Mouse (Mus musculus) forebrain, embryonic 15.5 days (tissue): ENCODE results near the gene Foxq1. TPM values are rescaled to one million over a fixed set of nuclear protein-coding genes. Genes with fewer than 3 reads are reported as not detected.
A peak's percentile ranks its signal among the peaks of the same experiment; 100 is the strongest.

ENCODE experiments used
- ATAC-seq: fragments of 200-750 bp; cut with Nextera tagmentation; replicated peaks from 2 replicates; pipeline ENCODE4 v1.8.0; 2017; ENCODE audit warnings: mild to moderate bottlenecking, moderate TSS enrichment, moderate library complexity
- H3K27ac ChIP-seq: fragments of 300-500 bp; sonication (generic); replicated peaks from 2 replicates; pipeline ENCODE4 v1.5.1; 2015; ENCODE audit warnings: mild to moderate bottlenecking, inconsistent platforms
- H3K27me3 ChIP-seq: fragments of 300-500 bp; sonication (generic); 2 replicates; pipeline ENCODE4 v1.6.1; 2015; ENCODE audit warnings: inconsistent platforms
- H3K36me3 ChIP-seq: fragments of 300-500 bp; sonication (generic); 2 replicates; pipeline ENCODE4 v1.6.1; 2015; ENCODE audit warnings: mild to moderate bottlenecking, inconsistent platforms
- H3K4me1 ChIP-seq: fragments of 300-500 bp; sonication (generic); 2 replicates; pipeline ENCODE4 v1.6.1; 2015; ENCODE audit warnings: inconsistent platforms
- H3K4me2 ChIP-seq: fragments of 300-500 bp; sonication (generic); replicated peaks from 2 replicates; pipeline ENCODE4 v1.6.1; 2015; ENCODE audit warnings: mild to moderate bottlenecking, inconsistent platforms
- H3K4me3 ChIP-seq: fragments of 300-500 bp; sonication (generic); 2 replicates; pipeline ENCODE4 v1.5.1; 2015; ENCODE audit warnings: mild to moderate bottlenecking, inconsistent platforms
- H3K9ac ChIP-seq: fragments of 300-500 bp; sonication (generic); replicated peaks from 2 replicates; pipeline ENCODE4 v1.6.1; 2015; ENCODE audit warnings: mild to moderate bottlenecking, inconsistent platforms
- H3K9me3 ChIP-seq: fragments of 300-500 bp; sonication (generic); 2 replicates; pipeline ENCODE4 v1.6.1; 2016; ENCODE audit warnings: inconsistent platforms
- WGBS: fragments of 180-500 bp; shearing (Covaris S2); methylation state at CpG from one replicate; pipeline ENCODE4 v1.1.7; 2015; ENCODE audit warnings: mixed read lengths; 5-methylcytosine and 5-hydroxymethylcytosine counted together
- polyA plus RNA-seq: library from polyadenylated mRNA; unstranded; fragments of >200 nt; fragmentation: Nextera tagmentation; extraction: Ambion mirVana; gene quantifications from 2 replicates; pipeline ENCODE4 v1.2.1, GENCODE M21; 2015

Foxq1 gene
- polyA plus RNA-seq: 2.4 and 2.6 TPM in 2 replicates

GRCm38 (mm10) chr13:31555834-31556233, at the start of gene Foxq1:
Gene Foxq1 (plus strand): TSS chr13:31556134.
- Histone ChIP-seq H3K27ac (no peak within 1 kb of the TSS), H3K9ac (no peak within 1 kb of the TSS), H3K36me3 (no peaks in the 10 kb centered on the region), H3K4me2 (no peak within 1 kb of the TSS), H3K9me3 (no peaks in the 10 kb centered on the region), H3K27me3 (peaks cover 68% of the 10 kb centered on the region), H3K4me1 (peaks cover 29% of the 10 kb centered on the region), H3K4me3 (peak within 1 kb of the TSS; percentile 52; the same call in 1 of the 2 replicates)
- WGBS: 77% methylated on average over 4 of the region's 4 CpGs
- no peak for ATAC-seq

GRCm38 (mm10) chr13:31506494-31507167, 49.3 kb upstream of the Foxq1 start:
- Histone ChIP-seq H3K36me3 (no peaks in the 10 kb centered on the region), H3K27ac (no peak overlapping the region), H3K4me3 (no peak overlapping the region), H3K4me1 (no peaks in the 10 kb centered on the region), H3K9me3 (no peaks in the 10 kb centered on the region), H3K4me2 (no peak overlapping the region), H3K9ac (no peak overlapping the region), H3K27me3 (no peaks in the 10 kb centered on the region)
- ATAC-seq: no peak
- WGBS: 87% methylated on average over 8 of the region's 8 CpGs

DNA sequence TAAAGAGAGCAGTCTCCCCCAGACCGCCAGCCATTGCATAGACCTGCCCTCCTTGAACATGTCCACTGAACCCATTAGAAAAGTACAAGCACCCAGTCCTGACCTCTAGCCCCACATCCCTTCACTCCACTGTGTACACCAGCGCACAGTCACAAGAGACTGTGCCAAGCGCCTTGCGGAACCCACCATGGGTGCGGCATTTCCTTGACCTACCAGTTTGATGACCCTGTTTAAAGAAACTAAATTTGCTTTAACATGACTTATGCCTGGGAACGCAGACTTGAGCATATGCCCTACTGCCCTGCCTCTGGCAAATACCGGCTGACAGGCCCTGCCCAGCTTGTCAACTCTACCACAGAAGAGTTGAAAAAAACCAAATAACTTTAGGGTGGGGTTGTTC, 40.7 kb upstream of the Foxq1 start:
- no peaks in the 10 kb centered on the region for H3K9me3 ChIP-seq
- no peak overlapping the region for H3K27ac ChIP-seq
- no peak overlapping the region for H3K4me2 ChIP-seq
- H3K4me3 ChIP-seq: no peak overlapping the region
- H3K27me3 ChIP-seq: no peaks in the 10 kb centered on the region
- no peaks in the 10 kb centered on the region for H3K4me1 ChIP-seq
- WGBS: 92% methylated on average over 7 of the region's 7 CpGs
- no peak for ATAC-seq
- no peaks in the 10 kb centered on the region for H3K36me3 ChIP-seq
- no peak overlapping the region for H3K9ac ChIP-seq

DNA sequence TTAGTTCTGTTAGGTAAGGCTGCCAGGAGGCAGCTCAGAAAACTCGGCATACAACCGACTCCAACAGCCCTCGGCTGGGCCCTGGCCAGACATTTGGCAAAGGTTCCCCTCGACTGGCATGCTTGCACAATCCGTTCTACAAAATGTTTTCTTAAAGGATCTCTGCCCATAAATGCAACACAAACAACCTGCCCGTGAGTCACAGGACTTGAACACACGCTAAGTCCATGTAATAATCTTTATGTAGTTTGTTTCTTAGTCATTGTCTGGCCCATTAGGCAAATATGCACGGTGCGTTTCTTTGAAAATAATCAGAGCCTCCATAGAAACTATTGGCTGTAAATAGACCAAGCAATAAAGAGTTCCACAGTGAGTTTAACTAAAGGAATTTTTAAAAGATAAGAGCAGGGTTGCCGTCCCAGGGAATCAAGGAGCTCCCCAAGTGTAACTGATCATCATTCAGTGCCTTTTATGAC, 37.5 kb upstream of the Foxq1 start:
- Histone ChIP-seq H3K27me3 (no peaks in the 10 kb centered on the region), H3K4me2 (no peak overlapping the region), H3K36me3 (no peaks in the 10 kb centered on the region), H3K9ac (no peak overlapping the region), H3K9me3 (no peaks in the 10 kb centered on the region), H3K27ac (no peak overlapping the region), H3K4me1 (no peaks in the 10 kb centered on the region), H3K4me3 (no peak overlapping the region)
- 43% methylated on average over 10 of the region's 10 CpGs for WGBS
- ATAC-seq: 0 out of 2 replicates have a peak, but pooled peaks have one; percentile 53

DNA sequence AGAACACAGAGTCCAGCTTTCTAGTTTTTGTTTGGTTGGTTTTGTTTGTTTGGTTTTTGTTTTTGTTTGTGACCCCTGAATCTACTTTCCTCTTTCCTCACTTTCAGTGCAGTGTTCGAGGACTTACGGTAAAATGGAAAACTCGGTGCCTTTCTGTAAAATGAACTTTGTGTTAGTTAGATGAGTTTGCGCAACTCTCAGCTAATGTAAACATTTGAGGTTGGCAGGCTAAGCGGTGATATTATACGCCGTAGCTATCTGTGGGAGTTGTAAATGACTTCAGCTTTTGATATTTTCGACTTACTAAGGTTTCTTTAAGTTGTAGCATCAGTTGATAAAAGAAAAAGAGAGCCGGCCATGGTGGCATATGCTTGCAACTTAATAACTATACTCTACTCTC, 37.0 kb upstream of the Foxq1 start:
- no peak overlapping the region for H3K4me3 ChIP-seq
- no peaks in the 10 kb centered on the region for H3K9me3 ChIP-seq
- no peak overlapping the region for H3K27ac ChIP-seq
- no peaks in the 10 kb centered on the region for H3K4me1 ChIP-seq
- no peaks in the 10 kb centered on the region for H3K27me3 ChIP-seq
- H3K36me3 ChIP-seq: no peaks in the 10 kb centered on the region
- no peak overlapping the region for H3K4me2 ChIP-seq
- WGBS: 84% methylated on average over 9 of the region's 9 CpGs
- H3K9ac ChIP-seq: no peak overlapping the region
- no peak for ATAC-seq

GRCm38 (mm10) chr13:31524976-31525375, 31.0 kb upstream of the Foxq1 start:
- H3K36me3 ChIP-seq: no peaks in the 10 kb centered on the region

GRCm38 (mm10) chr13:31531186-31531585, 24.7 kb upstream of the Foxq1 start:
- H3K27me3 ChIP-seq: no peaks in the 10 kb centered on the region
- ATAC-seq: no peak
- H3K9ac ChIP-seq: no peak overlapping the region
- H3K27ac ChIP-seq: no peak overlapping the region
- H3K4me3 ChIP-seq: no peak overlapping the region
- no peaks in the 10 kb centered on the region for H3K36me3 ChIP-seq
- H3K4me2 ChIP-seq: no peak overlapping the region
- 87% methylated on average over 5 of the region's 5 CpGs for WGBS
- H3K9me3 ChIP-seq: no peaks in the 10 kb centered on the region
- no peaks in the 10 kb centered on the region for H3K4me1 ChIP-seq

More at GRCm38 (mm10) chr13:31524976-31525375, 31.0 kb upstream of the Foxq1 start:
- H3K9me3 ChIP-seq: no peaks in the 10 kb centered on the region
- ATAC-seq: no peak
- WGBS: 87% methylated on average over 4 of the region's 4 CpGs
- no peak overlapping the region for H3K27ac ChIP-seq
- no peaks in the 10 kb centered on the region for H3K27me3 ChIP-seq
- no peak overlapping the region for H3K4me2 ChIP-seq
- no peak overlapping the region for H3K9ac ChIP-seq
- H3K4me1 ChIP-seq: no peaks in the 10 kb centered on the region
- no peak overlapping the region for H3K4me3 ChIP-seq

DNA sequence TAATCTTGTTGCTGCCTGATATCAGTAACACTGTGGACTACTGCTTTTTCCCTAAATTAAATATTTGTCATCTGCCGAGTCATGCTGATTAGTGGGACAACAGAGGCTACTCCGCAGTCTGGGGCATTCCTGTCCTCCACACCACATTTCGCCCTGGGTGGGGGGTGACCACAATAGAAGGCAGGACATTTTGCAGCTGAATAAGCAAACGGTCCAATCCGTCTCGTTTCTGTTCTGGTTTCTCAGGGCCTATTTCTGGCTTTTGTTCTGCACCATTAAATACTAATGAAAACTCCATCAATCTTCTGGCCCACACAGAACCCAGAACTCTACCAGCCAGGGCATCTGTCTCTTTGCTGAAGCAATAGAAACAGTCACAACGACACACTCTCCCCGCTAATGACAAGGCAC, 24.3 kb upstream of the Foxq1 start:
- H3K9ac ChIP-seq: no peak overlapping the region
- no peak for ATAC-seq
- no peaks in the 10 kb centered on the region for H3K27me3 ChIP-seq
- H3K36me3 ChIP-seq: no peaks in the 10 kb centered on the region
- H3K4me1 ChIP-seq: no peaks in the 10 kb centered on the region
- 36% methylated on average over 8 of the region's 8 CpGs for WGBS
- no peak overlapping the region for H3K4me3 ChIP-seq
- H3K9me3 ChIP-seq: no peaks in the 10 kb centered on the region
- no peak overlapping the region for H3K27ac ChIP-seq
- no peak overlapping the region for H3K4me2 ChIP-seq

- Histone ChIP-seq H3K4me1 (no peaks in the 10 kb centered on the region), H3K27me3 (no peaks in the 10 kb centered on the region), H3K36me3 (no peaks in the 10 kb centered on the region), H3K4me3 (no peak overlapping the region), H3K4me2 (no peak overlapping the region), H3K9ac (no peak overlapping the region), H3K27ac (no peak overlapping the region), H3K9me3 (no peaks in the 10 kb centered on the region)
- ATAC-seq: no peak
- WGBS: 93% methylated on average over 4 of the region's 4 CpGs
These were observed 21.2 kb upstream of the Foxq1 start for GRCm38 (mm10) chr13:31534726-31535125.

DNA sequence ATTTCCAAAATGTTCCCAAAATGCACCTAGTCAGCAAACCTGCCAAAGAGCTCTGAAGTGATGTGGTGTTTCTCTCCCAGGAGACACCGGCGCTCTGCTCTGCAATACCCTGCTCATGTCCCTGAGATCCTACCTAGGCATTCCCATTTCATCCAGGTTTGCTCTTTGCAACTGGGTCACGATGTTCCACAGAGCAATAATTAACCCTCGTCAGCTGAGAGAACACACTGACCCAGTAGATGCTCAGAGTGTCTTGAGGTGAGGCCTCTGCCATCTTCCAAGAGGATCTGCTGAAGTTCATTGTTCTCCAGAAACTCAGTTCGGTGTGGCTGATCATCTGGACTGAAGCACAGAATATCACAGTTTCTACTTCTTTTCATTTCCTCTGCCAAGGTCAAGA, 12.9 kb upstream of the Foxq1 start:
- Histone ChIP-seq H3K4me3 (no peak overlapping the region), H3K4me1 (no peaks in the 10 kb centered on the region), H3K4me2 (no peak overlapping the region), H3K27me3 (no peaks in the 10 kb centered on the region), H3K27ac (no peak overlapping the region), H3K9ac (no peak overlapping the region), H3K9me3 (no peaks in the 10 kb centered on the region), H3K36me3 (no peaks in the 10 kb centered on the region)
- ATAC-seq: no peak
- WGBS: 90% methylated on average over 5 of the region's 5 CpGs

- no peak overlapping the region for H3K4me3 ChIP-seq
- H3K9ac ChIP-seq: no peak overlapping the region
- H3K36me3 ChIP-seq: no peaks in the 10 kb centered on the region
- no peak for ATAC-seq
- H3K27me3 ChIP-seq: no peaks in the 10 kb centered on the region
- no peak overlapping the region for H3K27ac ChIP-seq
- no peak overlapping the region for H3K4me2 ChIP-seq
- no peaks in the 10 kb centered on the region for H3K9me3 ChIP-seq
- no peaks in the 10 kb centered on the region for H3K4me1 ChIP-seq
- 80% methylated on average over 2 of the region's 2 CpGs for WGBS
These were observed 9.2 kb upstream of the Foxq1 start for GRCm38 (mm10) chr13:31546784-31547183.

DNA sequence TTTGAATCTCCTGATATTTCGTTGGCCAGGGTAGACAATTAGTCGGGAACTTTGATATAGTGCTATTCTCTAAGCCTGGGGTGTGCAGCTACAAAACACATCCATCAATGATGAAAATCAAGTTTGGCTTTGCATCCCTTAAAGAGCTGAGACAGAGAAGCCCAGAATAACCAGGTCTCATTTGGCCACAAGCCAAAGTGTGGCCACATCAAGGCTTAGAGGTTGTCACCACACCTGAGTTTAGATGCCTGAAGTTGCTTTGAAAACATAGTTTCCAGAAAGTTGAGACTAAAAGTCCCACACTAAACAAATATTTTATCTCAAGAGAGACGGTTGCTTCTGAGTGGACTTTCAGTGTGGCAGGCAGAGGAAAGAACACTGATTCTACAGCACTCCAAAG, 8.7 kb upstream of the Foxq1 start:
- no peak for ATAC-seq
- no peaks in the 10 kb centered on the region for H3K4me1 ChIP-seq
- no peaks in the 10 kb centered on the region for H3K9me3 ChIP-seq
- H3K4me3 ChIP-seq: no peak overlapping the region
- H3K9ac ChIP-seq: no peak overlapping the region
- no peak overlapping the region for H3K27ac ChIP-seq
- H3K36me3 ChIP-seq: no peaks in the 10 kb centered on the region
- H3K4me2 ChIP-seq: no peak overlapping the region
- 91% methylated on average over 3 of the region's 3 CpGs for WGBS
- no peaks in the 10 kb centered on the region for H3K27me3 ChIP-seq

- Histone ChIP-seq H3K27me3 (no peaks in the 10 kb centered on the region), H3K27ac (no peak overlapping the region), H3K9me3 (no peaks in the 10 kb centered on the region), H3K4me1 (no peaks in the 10 kb centered on the region), H3K4me3 (no peak overlapping the region), H3K9ac (no peak overlapping the region), H3K36me3 (no peaks in the 10 kb centered on the region), H3K4me2 (no peak overlapping the region)
- 91% methylated on average over 9 of the region's 9 CpGs for WGBS
- ATAC-seq: no peak
These were observed 8.3 kb upstream of the Foxq1 start for GRCm38 (mm10) chr13:31547610-31548009.
